Mouse (Mus musculus) mouse trophoblast stem cell (cell line): ENCODE results near the gene Mettl7a1.
"Not testable (repeated sequence)": the region's sequence is repeated elsewhere in the genome, so short reads cannot be mapped to it uniquely, and the experiment has no call there.

Source experiments
- in situ Hi-C, 2 experiments: fragments of 300-500 bp; cut with MseI, MboI; formaldehyde crosslinking; loops; 2 replicates in 1 of 2; 3 replicates in 1 of 2; pipeline ENCODE4 v1.15.1; 2025

Mettl7a1 gene

DNA sequence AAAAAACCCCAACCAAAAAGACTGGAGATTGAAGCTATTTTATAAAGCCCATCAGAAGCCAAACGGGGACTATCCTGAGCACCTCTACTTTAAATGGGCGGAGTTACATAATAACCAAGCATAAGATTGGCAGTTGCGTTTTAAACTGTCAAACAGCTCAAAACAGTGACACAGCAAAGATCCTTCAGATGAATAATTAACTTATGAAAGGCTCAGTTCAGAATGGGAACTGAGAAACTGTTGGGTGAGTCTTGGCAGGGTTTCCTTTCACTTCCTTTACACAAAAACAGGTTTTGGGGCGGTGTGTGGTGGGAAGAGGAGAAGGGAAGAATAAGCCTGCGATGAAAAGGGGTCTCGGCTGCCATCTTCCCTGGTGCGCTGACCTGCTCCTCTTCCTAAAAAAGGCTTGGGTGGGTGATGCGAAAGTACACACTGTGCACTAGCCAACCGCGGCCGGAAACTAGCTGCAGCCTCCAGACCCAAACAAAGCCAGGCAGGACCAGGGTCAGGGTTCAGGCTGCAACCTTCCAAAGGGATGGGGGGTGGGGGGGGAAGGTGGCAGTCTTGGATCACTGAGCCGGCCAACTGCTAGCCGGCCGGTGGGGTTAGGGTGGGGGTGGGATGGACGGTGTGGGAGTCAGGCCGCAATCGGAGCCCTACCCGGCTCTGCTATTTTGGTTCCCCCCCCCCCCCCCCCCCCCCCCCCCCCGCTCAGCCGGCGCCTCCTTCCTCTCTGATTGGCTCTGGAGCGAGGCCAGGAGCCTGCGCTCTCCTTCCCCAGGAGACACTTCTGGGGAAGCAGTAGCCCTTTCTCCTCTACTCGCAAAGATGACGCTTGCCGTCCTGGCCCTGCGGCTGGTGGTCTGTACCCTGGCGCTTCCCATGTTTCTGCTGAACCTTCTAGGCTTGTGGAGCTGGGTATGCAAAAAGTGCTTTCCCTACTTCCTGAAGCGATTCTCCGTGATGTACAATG, at the start of gene Mettl7a1:
Gene Mettl7a1, plus strand, starts transcription at position 122 of the 973 bp plus-strand sequence.
- in situ Hi-C loops: no loop called here

GRCm38 (mm10) chr15:100256386-100256785, 47.6 kb upstream of the Mettl7a1 start:
- in situ Hi-C loops: no loop called here

DNA sequence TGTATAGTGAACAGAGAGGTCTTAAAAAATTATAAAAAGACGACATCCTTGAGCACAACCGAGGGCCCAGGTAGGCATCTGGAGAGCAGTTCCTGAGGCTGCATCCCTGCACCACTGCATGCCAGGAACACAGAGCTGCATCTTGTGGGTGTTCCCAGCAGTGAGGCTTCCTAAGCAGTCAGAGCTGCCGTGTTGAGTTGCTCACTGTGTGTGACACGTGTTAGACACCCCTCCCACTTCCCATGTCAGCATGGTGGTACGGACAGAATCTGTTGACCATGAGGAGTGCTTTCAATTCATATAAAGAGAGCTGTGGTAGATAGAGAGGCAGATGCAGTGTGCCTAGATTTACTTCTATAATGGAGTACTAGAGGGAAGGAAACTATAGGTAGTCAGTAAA, 46.6 kb upstream of the Mettl7a1 start:
- in situ Hi-C loops: no loop called here

DNA sequence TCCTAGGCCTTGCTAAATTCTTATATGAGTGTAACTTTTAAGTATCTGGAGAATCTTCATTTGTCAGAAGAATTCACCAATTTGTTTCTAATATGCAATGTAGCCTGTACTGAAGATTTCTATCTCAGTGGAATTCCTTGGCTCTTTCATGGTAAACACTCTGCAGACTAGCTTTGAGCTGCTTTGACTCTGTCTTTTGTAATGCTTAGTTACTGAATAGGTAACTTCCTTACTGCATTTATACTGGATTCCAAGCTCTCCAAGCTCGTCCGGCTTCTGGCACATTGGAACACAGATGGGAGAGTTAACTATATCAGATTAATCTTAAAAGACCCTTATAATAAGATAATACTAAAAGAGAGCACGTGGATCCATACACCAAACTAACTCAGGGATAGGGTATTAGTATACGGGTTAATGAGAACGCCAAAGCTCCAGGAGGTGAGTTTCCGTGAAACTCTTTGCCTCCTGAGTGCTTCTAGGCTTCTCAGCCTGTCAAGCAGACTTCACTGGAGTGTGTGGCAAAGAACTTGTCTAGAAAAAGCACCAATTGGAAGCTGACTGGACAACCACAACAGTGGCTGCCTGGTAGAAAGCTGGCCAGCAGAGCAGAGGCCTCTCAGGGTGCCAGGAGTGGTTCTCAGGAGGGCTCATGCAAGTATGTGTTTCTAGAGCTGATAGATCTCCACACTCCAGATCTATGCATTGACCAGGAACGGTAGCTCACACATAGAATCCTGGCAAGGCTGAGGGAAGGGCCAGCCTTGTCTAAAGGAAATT, 45.1 kb upstream of the Mettl7a1 start:
- in situ Hi-C loops: no loop called here

DNA sequence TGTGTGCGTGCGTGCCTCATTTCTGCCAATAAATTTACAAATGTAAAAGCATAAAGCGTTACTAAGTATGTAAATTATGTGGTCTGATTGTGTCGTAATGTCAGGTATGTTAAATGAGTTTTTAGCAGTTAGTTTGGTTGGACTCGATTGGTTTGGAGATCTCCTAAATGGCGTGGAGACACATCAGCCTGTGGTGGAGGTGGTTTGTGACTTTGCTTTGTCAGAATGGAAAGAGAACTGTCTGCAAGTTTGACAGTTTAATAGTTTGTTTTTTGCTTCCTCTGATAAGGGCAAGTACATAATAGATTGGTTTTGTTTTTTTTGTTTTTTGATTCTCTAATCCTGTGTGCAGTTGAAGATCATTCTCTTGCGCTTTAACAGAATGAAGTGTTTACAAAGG, 43.6 kb upstream of the Mettl7a1 start:
- in situ Hi-C loops: not testable (repeated sequence)

GRCm38 (mm10) chr15:100263246-100263905, 40.6 kb upstream of the Mettl7a1 start:
- in situ Hi-C loops: no loop called here

DNA sequence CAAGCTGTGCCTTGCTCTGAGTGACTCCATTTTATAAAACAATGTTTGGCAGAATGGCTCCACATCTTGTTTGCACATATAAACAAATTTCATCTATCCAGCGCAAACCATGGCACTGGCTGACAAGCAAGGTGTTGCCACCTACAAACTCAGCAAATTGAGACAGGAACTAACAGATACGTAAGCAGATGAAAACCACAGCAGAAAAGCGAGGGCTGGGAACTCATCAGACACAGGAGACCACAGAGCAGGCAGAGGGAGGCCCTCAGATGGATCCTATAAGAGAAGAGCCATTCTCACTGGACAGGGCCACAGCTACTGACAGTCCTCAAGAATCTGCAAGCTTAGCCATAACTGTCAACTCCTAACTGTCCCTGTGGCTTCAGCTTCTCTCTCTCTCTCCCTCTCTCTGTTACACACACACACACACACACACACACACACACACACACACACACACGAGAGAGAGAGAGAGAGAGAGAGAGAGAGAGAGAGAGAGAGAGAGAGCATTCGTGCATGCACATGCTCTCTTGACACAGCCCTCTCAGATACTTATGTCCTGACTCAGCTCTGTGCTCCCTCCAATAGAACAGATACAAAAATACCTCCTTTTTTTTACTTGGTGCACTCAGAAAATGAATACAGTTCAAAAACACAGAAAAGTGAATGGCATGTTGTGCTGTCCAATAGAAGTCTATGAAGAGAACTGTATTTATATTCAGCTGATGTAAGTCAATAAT, 38.2 kb upstream of the Mettl7a1 start:
- in situ Hi-C loops: no loop called here

DNA sequence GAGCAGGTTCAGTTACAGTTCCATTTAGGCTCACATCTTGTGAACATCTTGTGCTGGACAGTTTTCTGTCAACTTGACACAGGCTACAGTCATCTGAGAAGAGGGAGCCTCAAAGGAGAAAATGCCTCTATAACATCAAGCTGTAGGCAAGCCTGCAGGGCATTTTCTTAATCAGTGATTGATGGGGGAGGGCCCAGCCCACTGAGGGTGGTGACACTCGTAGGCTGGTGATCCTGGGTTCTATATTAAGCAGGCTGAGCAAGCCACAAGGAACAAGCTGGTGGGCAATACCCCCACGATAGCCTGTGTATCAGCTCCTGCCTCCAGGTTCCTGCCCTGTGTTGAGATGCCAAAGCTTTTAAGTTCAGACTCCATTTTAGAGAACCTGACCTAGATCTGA, 35.0 kb upstream of the Mettl7a1 start:
- in situ Hi-C loops: no loop called here

DNA sequence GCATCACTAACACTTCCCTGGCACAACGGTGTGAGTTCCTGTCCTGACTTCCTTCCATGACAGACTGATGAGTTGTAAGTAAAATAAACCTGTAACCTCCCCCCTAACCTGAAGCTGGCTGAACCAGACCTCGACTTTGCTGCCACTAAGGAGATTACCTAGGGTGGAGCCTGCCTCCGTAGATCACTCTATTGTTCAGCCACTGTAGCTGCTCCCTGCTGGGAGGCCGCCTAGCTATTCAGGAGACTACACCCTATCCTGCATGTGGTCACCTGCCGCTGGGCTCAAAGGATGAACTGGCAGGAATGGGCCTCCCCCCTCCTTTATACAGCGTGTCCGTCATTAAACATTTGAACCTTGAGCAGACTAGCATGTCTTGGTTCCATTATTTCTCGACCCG, 34.2 kb upstream of the Mettl7a1 start:
- in situ Hi-C loops: no loop called here

GRCm38 (mm10) chr15:100270609-100271008, 33.3 kb upstream of the Mettl7a1 start:
- in situ Hi-C loops: not testable (repeated sequence)

DNA sequence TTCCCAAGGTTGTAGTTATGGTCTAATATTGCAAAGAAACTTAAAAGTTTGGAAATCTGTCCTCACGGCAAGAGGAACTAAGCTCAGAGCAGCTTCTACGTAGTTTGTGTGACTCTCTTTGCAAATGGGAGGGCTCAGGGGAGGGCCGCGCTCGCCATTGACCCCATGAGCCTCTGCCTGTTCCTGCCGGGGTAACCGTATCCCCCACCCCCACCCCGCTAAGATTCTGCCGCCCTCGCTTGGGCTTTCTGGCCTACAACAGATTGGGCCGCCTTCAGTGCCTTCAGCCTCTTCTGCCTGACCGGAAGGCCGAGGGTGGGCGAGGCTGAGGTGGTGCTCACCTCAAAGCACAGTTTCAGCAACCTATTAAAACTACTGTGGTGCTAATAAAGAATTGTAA, 32.5 kb upstream of the Mettl7a1 start:
- in situ Hi-C loops: no loop called here

- in situ Hi-C loops: not testable (repeated sequence)
These were observed 30.1 kb upstream of the Mettl7a1 start for GRCm38 (mm10) chr15:100273791-100274308.

DNA sequence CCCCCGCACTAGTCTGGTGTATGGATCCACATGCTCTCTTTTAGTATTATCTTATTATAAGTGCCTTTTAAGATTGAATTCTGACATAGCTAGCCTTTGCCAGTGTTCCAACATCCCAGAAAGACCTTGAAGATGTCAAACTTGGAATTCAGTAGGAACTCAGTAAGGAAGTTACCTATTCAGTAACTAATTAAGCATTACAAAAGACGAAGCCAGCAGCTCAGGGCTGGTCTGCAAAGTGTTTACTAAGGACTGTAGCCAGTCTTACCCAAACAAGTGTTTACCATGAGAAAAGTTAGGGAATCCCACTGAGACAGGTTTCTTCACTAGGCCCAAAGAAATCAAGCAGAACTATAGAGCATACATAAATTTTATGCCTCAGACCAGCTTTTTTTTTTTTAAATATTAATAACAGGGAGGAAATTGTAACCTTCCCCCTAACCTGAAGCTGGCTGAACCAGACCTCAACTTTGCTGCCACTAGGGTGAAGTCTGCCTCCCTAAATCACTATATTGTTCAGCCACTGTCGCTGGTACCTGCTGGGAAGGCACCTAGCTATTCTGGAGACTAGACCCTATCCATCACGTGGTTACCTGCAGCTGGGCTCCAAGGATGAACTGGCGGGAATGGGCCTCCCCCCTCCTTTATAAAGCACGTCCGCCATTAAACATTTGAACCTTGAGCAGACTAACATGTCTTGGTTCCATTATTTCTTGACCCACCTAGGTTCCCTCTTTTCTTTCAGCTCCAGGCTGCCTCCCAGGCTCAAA, 29.0 kb upstream of the Mettl7a1 start:
- in situ Hi-C loops: no loop called here

GRCm38 (mm10) chr15:100276403-100276802, 27.5 kb upstream of the Mettl7a1 start:
- in situ Hi-C loops: no loop called here

DNA sequence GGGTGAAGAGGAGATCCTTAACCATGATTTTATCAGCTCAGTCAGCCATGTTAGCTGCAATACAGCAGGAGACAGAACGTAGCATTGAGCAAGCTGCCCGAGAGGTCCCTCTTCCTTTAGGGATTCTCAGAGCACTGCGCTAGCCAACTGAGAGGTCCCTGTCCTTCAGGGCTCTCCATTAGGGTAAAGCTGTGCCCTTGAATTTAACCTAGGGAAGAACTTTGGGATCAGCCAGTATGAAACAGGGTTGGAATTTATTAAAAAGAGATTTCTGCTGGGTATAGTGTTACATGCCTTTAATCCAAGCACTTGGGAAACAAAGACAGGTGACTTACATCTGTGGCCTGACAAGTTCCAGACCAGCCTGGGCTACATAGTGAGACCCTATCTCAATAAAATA, 26.4 kb upstream of the Mettl7a1 start:
- in situ Hi-C loops: no loop called here

- in situ Hi-C loops: no loop called here
These were observed 23.3 kb upstream of the Mettl7a1 start, which contains the start of gene Tmprss12 for GRCm38 (mm10) chr15:100280626-100281025. Gene Tmprss12, plus strand, starts transcription at chr15:100280837.

- in situ Hi-C loops: no loop called here
These were observed 15.0 kb upstream of the Mettl7a1 start for GRCm38 (mm10) chr15:100288980-100289379.

DNA sequence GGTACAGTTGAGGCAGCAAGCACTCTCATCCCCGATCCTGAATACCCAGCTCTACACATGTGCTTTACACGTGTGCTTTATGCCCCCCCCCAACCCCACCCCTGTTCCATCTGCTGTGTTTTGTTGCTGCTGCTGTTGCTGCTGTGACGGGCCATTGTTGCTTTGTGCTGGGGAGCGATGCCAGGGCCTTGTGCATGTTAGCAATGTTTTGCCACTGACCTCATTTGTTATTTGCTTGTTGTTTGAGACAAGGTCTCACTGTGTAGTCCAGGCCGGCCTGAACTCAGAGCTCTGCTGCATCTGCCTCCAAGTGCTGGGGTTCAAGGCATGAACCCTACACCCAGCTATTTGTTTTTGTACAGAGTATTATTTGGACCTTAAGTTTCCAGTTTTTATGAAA, 13.1 kb upstream of the Mettl7a1 start:
- in situ Hi-C loops: no loop called here

DNA sequence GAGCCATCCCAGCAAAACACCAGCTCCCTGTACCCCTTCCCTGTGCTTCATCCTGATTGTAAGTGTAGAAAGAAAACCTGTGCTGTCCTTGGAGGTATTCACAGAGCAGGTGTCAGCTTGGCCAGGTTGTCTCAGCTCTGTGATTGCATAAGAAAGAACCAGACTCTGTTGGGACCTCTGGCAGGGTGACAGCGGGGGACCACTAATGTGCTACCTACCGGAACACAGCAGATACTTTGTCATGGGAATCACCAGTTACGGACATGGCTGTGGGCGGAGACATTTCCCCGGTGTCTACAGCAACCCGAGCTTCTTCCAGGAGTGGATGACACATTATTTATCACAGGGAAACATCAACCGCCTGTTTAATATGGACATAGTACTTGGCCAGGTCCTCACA, 11.6 kb upstream of the Mettl7a1 start:
- in situ Hi-C loops: no loop called here

DNA sequence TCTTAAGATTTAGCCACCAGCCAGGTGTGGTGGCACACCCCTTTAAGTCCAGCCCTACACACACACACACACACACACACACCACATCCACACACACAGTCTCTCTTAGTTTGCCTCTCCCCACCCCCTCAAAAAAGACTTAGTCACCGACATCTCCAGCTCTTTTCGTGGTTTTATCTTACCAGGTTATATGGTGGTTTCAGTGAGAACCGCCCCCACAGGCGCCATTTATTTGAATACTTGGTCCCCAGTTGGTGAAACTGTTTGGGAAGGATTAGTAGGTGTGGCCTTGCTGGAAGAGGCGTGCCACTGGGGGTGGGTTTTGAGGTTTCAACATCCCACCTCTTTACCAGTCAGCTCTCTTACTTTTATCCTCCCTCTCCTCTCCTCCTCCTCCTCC, 6.1 kb upstream of the Mettl7a1 start:
- in situ Hi-C loops: no loop called here
